Mouse (Mus musculus) small intestine, adult 2 months (tissue): Measurements from ENCODE around the gene Sorcs2.

Source experiments
- CTCF ChIP-seq: fragments of 200-500 bp; IDR thresholded peaks from 2 replicates; pipeline ENCODE4 v1.5.1; 2012; ENCODE audit warnings: low read depth, mild to moderate bottlenecking, control low read depth, inconsistent platforms, low read length, moderate library complexity, mixed read lengths; ENCODE audit not compliant: insufficient replicate concordance, insufficient read length; ENCODE audit errors: extremely low read depth
- POLR2A ChIP-seq: fragments of 200-500 bp; IDR thresholded peaks from 2 replicates; pipeline ENCODE4 v1.6.1; 2012; ENCODE audit warnings: low read depth, mild to moderate bottlenecking, control low read depth, inconsistent platforms, low read length, moderate library complexity

DNA sequence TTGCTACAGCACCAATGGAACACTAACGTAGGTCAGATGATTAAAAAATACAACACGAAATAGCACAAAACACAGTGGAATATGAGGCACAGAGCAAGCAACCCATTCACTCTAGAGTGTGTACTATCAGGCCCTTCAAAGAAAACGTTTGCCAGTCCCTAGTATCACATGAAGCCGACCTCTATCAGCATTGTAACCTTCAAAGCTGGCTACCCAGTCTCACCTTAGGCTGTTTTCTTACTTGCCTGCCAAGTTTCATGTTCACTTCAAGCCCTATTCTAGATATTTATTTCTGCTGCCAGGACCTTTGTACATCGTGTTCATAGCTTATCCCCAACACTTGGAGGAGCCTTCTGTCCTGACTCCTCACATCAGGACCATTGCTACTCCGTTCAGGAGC lies 263.6 kb downstream of the Sorcs2 start:
- TF ChIP-seq CTCF = no peak
- no peak for TF ChIP-seq POLR2A
